In genomic region chr13:107601132-107601439, GRCm38 (mm10) we compare ENCODE assay signal across 11 mouse cellular contexts.
DNase-seq lines count a peak whose midpoint lies in the region; ATAC-seq lines count a peak whose summit lies in the region.
"Had no signal": no experiment of that assay in that cellular context is flagged by ENCODE, and none has a peak within 500 bp of the region (broad histone marks: within the 10 kb centered on the region; RNA-seq: fewer than 3 reads in every experiment).

No protein-coding gene starts in this region.

- peaks cover 16% of the 10 kb centered on the region for H3K4me1 ChIP-seq in kidney, embryonic 16.5 days (ENCODE audit: insufficient read depth, low read length)
- H3K4me1 ChIP-seq in hindbrain, embryonic 13.5 days (replicated peaks), result peaks cover 21% of the 10 kb centered on the region
- peaks cover 6% of the 10 kb centered on the region for H3K4me1 ChIP-seq in midbrain, embryonic 14.5 days (ENCODE audit: control insufficient read depth, insufficient read depth, low read length)

- H3K4me2 ChIP-seq in kidney, embryonic 16.5 days (replicated peaks; ENCODE audit: low read depth, low read length), result 0 out of 2 replicates have a peak overlapping the region, but pooled peaks have one; percentile 32
- H3K4me2 ChIP-seq in hindbrain, embryonic 13.5 days, result peak overlapping the region; percentile 35
- H3K4me2 ChIP-seq in midbrain, embryonic 14.5 days (ENCODE audit: low read length), result peak overlapping the region; percentile 33

- no peak for DNase-seq in kidney, postnatal 10 days
- DNase-seq in midbrain, embryonic 14.5 days, result no peak
- DNase-seq in right cerebral cortex, postnatal 10 days (ENCODE audit: low spot score in 2 of 2), result no peak
- no peak for DNase-seq in adrenal gland, adult 18-20 months (ENCODE audit: low spot score in 2 of 2)
- DNase-seq: layer of hippocampus, postnatal 36 days; spleen, adult 18-20 months had no signal

- H3K9me3 ChIP-seq in kidney, embryonic 16.5 days (ENCODE audit: low read length), result peaks cover 10% of the 10 kb centered on the region; the same call in 1 of the 2 replicates
- 0 out of 2 replicates have a peak, but pooled peaks cover 8% of the 10 kb centered on the region for H3K9me3 ChIP-seq in hindbrain, embryonic 13.5 days
- no peaks in the 10 kb centered on the region for H3K9me3 ChIP-seq in midbrain, embryonic 14.5 days (ENCODE audit: control insufficient read depth, low read length)

- H3K27ac ChIP-seq in kidney, embryonic 16.5 days (ENCODE audit: low read length), result peak overlapping the region; percentile 21; the same call in 1 of the 2 replicates
- H3K27ac ChIP-seq in hindbrain, embryonic 13.5 days, result no peak overlapping the region
- H3K27ac ChIP-seq in midbrain, embryonic 14.5 days (replicated peaks; ENCODE audit: low read depth, low read length), result no peak overlapping the region
- H3K27ac ChIP-seq: heart, adult 2 months had no signal

- no peak overlapping the region for H3K4me3 ChIP-seq in kidney, embryonic 16.5 days (ENCODE audit: low read length)
- no peak overlapping the region for H3K4me3 ChIP-seq in hindbrain, embryonic 13.5 days
- no peak overlapping the region for H3K4me3 ChIP-seq in midbrain, embryonic 14.5 days (replicated peaks; ENCODE audit: low read depth, low read length)
- H3K4me3 ChIP-seq: heart, adult 2 months had no signal

- WGBS in kidney, embryonic 16.5 days, result 91% methylated on average over 4 of the region's 4 CpGs
- 89% methylated on average over 4 of the region's 4 CpGs for WGBS in hindbrain, embryonic 13.5 days
- 90% methylated on average over 4 of the region's 4 CpGs for WGBS in midbrain, embryonic 14.5 days

- no peaks in the 10 kb centered on the region for H3K36me3 ChIP-seq in kidney, embryonic 16.5 days (ENCODE audit: insufficient read depth, low read length)
- no peaks in the 10 kb centered on the region for H3K36me3 ChIP-seq in hindbrain, embryonic 13.5 days
- no peaks in the 10 kb centered on the region for H3K36me3 ChIP-seq in midbrain, embryonic 14.5 days (ENCODE audit: control insufficient read depth, insufficient read depth, low read length)

- ATAC-seq in kidney, embryonic 16.5 days (ENCODE audit: low FRiP score, low TSS enrichment), result no peak
- 0 out of 2 replicates have a peak, but pooled peaks have one; percentile 7 for ATAC-seq in common myeloid progenitor, adult 5-6 weeks (replicated peaks; ENCODE audit: low read depth, poor library complexity, severe bottlenecking)
- ATAC-seq in hindbrain, embryonic 13.5 days (ENCODE audit: low FRiP score), result peak; percentile 34; the same call in 1 of the 2 replicates
- ATAC-seq in midbrain, embryonic 14.5 days (ENCODE audit: low FRiP score, low TSS enrichment), result no peak
- ATAC-seq in activated CD4-positive, CD25-positive, alpha-beta regulatory T cell, adult 4 months, result no peak

- H3K27me3 ChIP-seq in kidney, embryonic 16.5 days (ENCODE audit: insufficient read depth, low read length), result no peaks in the 10 kb centered on the region
- H3K27me3 ChIP-seq in hindbrain, embryonic 13.5 days, result no peaks in the 10 kb centered on the region
- H3K27me3 ChIP-seq in midbrain, embryonic 14.5 days (ENCODE audit: control insufficient read depth, insufficient read depth, low read length), result no peaks in the 10 kb centered on the region

- H3K9ac ChIP-seq in kidney, embryonic 16.5 days (replicated peaks; ENCODE audit: low read length), result no peak overlapping the region
- H3K9ac ChIP-seq in hindbrain, embryonic 13.5 days, result no peak overlapping the region
- H3K9ac ChIP-seq in midbrain, embryonic 14.5 days (replicated peaks; ENCODE audit: low read length), result no peak overlapping the region

Comparison
In these comparisons a context has a peak if more than half of its experiments do, and no peak if none do; other contexts are left out.
1. ATAC-seq: peak in common myeloid progenitor, adult 5-6 weeks (single experiment) and hindbrain, embryonic 13.5 days (single experiment); none in kidney, embryonic 16.5 days (single experiment), midbrain, embryonic 14.5 days (single experiment) and activated CD4-positive, CD25-positive, alpha-beta regulatory T cell, adult 4 months (single experiment).
2. Peak in every context shown above with its lines, with median percentiles within 50 percentile points of each other: H3K4me2 ChIP-seq.